ENCODE assay signal across 20 mouse cellular contexts in the genomic region with DNA sequence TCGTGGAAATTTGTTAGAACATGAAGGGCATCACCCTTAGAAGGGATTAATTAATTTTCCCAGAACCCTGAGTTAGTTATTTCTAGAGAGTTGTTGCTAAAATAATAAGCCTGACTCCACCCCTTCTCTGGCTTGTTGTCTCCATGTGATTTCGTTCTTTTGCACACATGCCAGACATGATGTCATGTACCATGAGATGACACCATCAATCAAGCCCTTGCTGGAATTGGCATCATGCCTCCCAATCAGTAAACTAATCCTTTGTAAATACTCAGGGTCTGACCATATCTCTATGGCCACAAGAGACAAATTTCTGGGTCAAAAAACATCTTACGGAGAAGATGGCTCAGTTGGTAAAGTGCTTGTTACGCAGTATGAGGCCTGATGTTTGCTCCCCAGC.
DNase-seq lines count a peak whose midpoint lies in the region; ATAC-seq and TF ChIP-seq lines count a peak whose summit lies in the region.
"Had no signal": no experiment of that assay in that cellular context is flagged by ENCODE, and none has a peak within 500 bp of the region (broad histone marks: within the 10 kb centered on the region; RNA-seq: fewer than 3 reads in every experiment).

No protein-coding gene starts in this region.

- DNase-seq in adrenal gland, adult 2 months = peak; percentile 6
- DNase-seq in adrenal gland, postnatal 25 days = no peak
- peak; percentile 12 for DNase-seq in layer of hippocampus, adult 11-12 months (ENCODE audit: low spot score)
- DNase-seq in layer of hippocampus, postnatal 10 days (ENCODE audit: low spot score in 2 of 2) = no peak
- DNase-seq in adrenal gland, postnatal 10 days = peak; percentile 3
- peak; percentile 61 for DNase-seq in lung, postnatal 36 days
- DNase-seq in hindbrain, postnatal 0 days (ENCODE audit: low spot score) = no peak
- DNase-seq: cerebellum, adult 2 months; gastrocnemius, postnatal 10 days; left cerebral cortex, postnatal 4 days; liver; right cerebral cortex, postnatal 14 days had no signal

- no peaks in the 10 kb centered on the region for H3K27me3 ChIP-seq in hindbrain, postnatal 0 days (ENCODE audit: insufficient read depth, low read length)
- H3K27me3 ChIP-seq: hindbrain, embryonic 13.5 days; intestine, embryonic 15.5 days; kidney, embryonic 15.5 days; lung, embryonic 15.5 days had no signal

- no peak overlapping the region for H3K9ac ChIP-seq in hindbrain, postnatal 0 days (replicated peaks; ENCODE audit: low read length)
- H3K9ac ChIP-seq: hindbrain, embryonic 13.5 days; intestine, embryonic 15.5 days; kidney, embryonic 15.5 days; lung, embryonic 15.5 days had no signal

- H3K9me3 ChIP-seq in hindbrain, postnatal 0 days (ENCODE audit: low read length) = no peaks in the 10 kb centered on the region
- H3K9me3 ChIP-seq: forebrain, embryonic 10.5 days; hindbrain, embryonic 13.5 days; intestine, embryonic 15.5 days; kidney, embryonic 15.5 days; lung, embryonic 15.5 days had no signal

- H3K27ac ChIP-seq in hindbrain, postnatal 0 days = no peak overlapping the region
- H3K27ac ChIP-seq: forebrain, embryonic 10.5 days; hindbrain, embryonic 13.5 days; intestine, embryonic 15.5 days; kidney, embryonic 15.5 days; lung, embryonic 15.5 days had no signal

- 74% methylated on average over 4 of the region's 4 CpGs for WGBS in hindbrain, postnatal 0 days

- no peak overlapping the region for H3K4me3 ChIP-seq in hindbrain, postnatal 0 days (ENCODE audit: low read length)
- H3K4me3 ChIP-seq: forebrain, embryonic 10.5 days; hindbrain, embryonic 13.5 days; intestine, embryonic 15.5 days; kidney, embryonic 15.5 days; lung, embryonic 15.5 days; megakaryocyte, embryonic 14.5 days had no signal

- ATAC-seq in hindbrain, postnatal 0 days = no peak
- ATAC-seq in granulocyte monocyte progenitor cell, adult 5-6 weeks (replicated peaks; ENCODE audit: poor library complexity, severe bottlenecking) = no peak
- ATAC-seq: intestine, embryonic 15.5 days had no signal

- no peak overlapping the region for H3K4me2 ChIP-seq in hindbrain, postnatal 0 days (ENCODE audit: low read depth, low read length)
- H3K4me2 ChIP-seq: hindbrain, embryonic 13.5 days; intestine, embryonic 15.5 days; kidney, embryonic 15.5 days; lung, embryonic 15.5 days had no signal

- TF ChIP-seq CTCF in hindbrain, postnatal 0 days (IDR thresholded peaks at IDR 0.05; ENCODE audit: low read depth) = no peak

- H3K36me3 ChIP-seq in hindbrain, postnatal 0 days (ENCODE audit: insufficient read depth, low read length) = no peaks in the 10 kb centered on the region
- H3K36me3 ChIP-seq: forebrain, embryonic 10.5 days; G1E; hindbrain, embryonic 13.5 days; intestine, embryonic 15.5 days; kidney, embryonic 15.5 days; lung, embryonic 15.5 days had no signal

- no peaks in the 10 kb centered on the region for H3K4me1 ChIP-seq in hindbrain, postnatal 0 days (ENCODE audit: insufficient read depth, low read length)
- H3K4me1 ChIP-seq: forebrain, embryonic 10.5 days; hindbrain, embryonic 13.5 days; intestine, embryonic 15.5 days; kidney, embryonic 15.5 days; lung, embryonic 15.5 days had no signal

Comparison
In these comparisons a context has a peak if more than half of its experiments do, and no peak if none do; other contexts are left out.
1. DNase-seq: peak in adrenal gland, adult 2 months (single experiment), layer of hippocampus, adult 11-12 months (single experiment), adrenal gland, postnatal 10 days (single experiment) and lung, postnatal 36 days (single experiment); none in adrenal gland, postnatal 25 days (single experiment), layer of hippocampus, postnatal 10 days (0 of 2) and hindbrain, postnatal 0 days (single experiment).